Mouse (Mus musculus): Measurements from ENCODE around the gene Akap10. TPM values are rescaled to one million over a fixed set of nuclear protein-coding genes. Genes with fewer than 3 reads are reported as not detected.
"Not testable (repeated sequence)": the region's sequence is repeated elsewhere in the genome, so short reads cannot be mapped to it uniquely, and the experiment has no call there.

The Akap10 gene
- polyA plus RNA-seq, 1 experiment: 17.9 TPM

GRCm38 (mm10) chr11:61930640-61931586 is 861 bp upstream of the Akap10 start:
- DNase-seq (ENCODE audit: low spot score): no peak

- DNase-seq (ENCODE audit: low spot score): no peak
Measured at GRCm38 (mm10) chr11:61929323-61930097, 542 bp downstream of the Akap10 start.

- no peak for DNase-seq (ENCODE audit: low spot score)
Measured at GRCm38 (mm10) chr11:61923309-61923708, 6.7 kb downstream of the Akap10 start.

GRCm38 (mm10) chr11:61919702-61920101 is 10.3 kb downstream of the Akap10 start:
- no peak for DNase-seq (ENCODE audit: low spot score)

DNA sequence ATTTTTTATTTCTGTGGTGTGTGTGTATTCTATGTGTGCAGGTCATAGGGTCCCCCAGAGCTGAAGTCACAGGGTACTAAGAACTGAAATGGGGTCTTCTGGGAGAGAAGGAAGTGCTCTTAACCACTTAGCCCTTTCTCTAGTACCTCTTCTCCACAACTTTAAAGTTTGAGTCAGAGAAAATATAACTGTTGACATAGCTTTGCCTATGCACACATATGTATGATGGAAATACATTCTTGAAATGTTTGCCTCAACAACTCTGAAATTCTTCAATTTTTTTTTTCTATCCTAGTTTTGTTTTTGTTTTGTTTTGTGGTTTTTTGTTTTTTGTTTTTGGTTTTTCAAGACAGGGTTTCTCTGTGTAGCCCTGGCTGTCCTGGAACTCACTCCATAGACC is 21.7 kb downstream of the Akap10 start:
- no peak for DNase-seq (ENCODE audit: low spot score)

DNA sequence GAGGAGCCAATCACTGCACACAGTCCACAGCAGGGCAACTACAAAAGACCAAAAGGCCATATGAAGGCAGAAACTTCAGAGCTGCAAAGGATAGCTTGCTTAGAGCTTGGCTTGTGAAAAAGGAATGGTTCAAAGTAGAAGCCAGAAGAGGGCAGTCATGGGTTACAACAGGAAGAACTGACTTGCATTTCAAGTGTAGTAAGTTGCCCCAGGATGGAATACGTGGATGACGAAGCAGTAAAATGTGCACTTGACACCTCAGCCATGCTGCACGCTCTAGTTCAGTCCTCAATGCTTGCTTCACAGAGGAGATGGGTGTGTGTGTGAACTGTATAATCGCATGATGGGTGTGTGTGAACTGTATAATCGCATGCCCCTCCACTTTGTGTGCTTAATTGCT is 47.9 kb downstream of the Akap10 start:
- no peak for DNase-seq (ENCODE audit: low spot score)

DNA sequence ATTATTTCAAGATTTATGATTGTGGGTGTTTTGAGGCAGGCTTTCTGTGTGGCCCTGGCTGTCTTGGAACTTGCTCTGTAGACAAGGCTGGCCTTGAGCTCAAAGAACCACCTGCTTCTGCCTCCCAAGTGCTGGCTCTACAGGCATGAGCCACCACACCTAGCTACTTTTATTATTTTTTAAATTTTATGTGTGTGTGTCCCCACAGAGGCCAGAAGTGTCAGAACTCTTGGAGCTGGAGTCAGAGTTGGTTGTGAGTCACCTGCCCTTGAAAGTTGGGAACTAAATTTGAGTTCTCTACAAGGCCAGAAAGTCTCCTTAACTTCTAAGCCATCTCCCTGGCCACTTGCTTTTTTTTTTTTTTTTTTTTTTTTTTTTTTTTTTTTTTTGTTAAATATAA is 50.1 kb downstream of the Akap10 start:
- no peak for DNase-seq (ENCODE audit: low spot score)

- DNase-seq (ENCODE audit: low spot score): no peak
Measured at GRCm38 (mm10) chr11:61871881-61872280, 58.2 kb downstream of the Akap10 start.

- no peak for DNase-seq (ENCODE audit: low spot score)
Measured at GRCm38 (mm10) chr11:61866856-61867255, 63.2 kb downstream of the Akap10 start.

- DNase-seq (ENCODE audit: low spot score): no peak
Measured at GRCm38 (mm10) chr11:61861781-61862547, 68.1 kb downstream of the Akap10 start.

DNA sequence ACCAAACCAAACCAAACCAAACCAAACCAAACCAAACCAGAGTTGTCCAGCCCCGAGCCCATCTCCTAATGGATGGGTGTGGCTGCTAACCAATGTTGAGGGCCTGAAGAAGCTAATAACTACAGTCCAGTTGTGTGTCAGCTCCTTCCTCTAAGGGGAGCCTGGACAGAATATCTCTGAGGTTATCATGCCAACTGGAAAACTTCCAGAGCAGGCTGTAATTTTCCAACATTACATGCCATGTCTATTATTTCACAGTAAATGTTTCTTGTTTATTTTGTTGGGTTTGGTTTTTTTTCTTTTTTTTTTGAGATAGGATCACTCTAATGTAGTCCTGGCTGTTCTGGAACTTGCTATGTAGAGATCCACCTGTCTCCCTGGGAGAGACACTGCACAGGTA is 70.7 kb downstream of the Akap10 start:
- no peak for DNase-seq (ENCODE audit: low spot score)

DNA sequence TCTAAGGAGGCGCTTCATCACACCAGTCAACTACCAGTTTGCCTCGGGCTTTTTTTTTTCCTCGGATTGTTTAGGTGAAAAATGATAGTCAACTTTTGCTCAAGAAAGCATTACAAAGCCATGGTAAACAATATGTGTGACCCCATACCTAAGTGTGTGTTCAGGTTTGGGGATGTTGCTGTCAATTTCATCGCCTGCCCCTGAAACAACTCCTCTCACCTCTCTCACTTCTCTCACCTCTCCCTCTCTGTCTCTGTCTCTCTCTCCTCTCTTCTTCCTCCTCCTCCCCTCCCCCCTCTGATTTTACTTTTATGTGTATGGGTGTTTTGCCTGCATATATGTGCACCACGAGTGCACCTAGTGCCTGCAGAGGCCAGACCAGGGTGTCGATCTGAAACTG is 74.5 kb downstream of the Akap10 start:
- DNase-seq (ENCODE audit: low spot score): no peak

DNA sequence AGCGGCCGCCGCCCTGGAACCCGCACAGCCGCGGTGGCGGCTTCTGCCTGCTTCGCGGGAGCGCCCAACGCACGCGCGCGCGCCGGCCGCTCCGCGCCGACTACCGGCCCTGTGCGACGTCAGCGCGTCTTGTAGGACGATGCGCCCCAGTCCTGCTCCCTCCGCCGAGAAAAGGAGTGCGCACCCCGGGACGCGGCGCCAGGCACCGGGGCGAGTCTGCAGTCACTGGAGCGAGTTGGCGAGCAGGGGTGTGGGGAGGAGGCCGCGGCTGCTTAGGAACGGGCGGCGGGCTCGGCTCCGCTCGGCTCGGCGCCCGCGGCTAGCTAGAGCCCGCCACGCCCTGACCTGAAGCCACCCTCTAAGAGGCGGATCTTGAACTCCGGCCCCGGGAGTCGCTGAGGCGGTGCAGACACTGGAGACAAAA is 75.1 kb downstream of the Akap10 start, which contains the start of gene Ulk2:
Gene Ulk2 (minus strand): TSS at position 86 of the 424 bp plus-strand sequence.
- peak; percentile 92 for DNase-seq (ENCODE audit: low spot score)

DNA sequence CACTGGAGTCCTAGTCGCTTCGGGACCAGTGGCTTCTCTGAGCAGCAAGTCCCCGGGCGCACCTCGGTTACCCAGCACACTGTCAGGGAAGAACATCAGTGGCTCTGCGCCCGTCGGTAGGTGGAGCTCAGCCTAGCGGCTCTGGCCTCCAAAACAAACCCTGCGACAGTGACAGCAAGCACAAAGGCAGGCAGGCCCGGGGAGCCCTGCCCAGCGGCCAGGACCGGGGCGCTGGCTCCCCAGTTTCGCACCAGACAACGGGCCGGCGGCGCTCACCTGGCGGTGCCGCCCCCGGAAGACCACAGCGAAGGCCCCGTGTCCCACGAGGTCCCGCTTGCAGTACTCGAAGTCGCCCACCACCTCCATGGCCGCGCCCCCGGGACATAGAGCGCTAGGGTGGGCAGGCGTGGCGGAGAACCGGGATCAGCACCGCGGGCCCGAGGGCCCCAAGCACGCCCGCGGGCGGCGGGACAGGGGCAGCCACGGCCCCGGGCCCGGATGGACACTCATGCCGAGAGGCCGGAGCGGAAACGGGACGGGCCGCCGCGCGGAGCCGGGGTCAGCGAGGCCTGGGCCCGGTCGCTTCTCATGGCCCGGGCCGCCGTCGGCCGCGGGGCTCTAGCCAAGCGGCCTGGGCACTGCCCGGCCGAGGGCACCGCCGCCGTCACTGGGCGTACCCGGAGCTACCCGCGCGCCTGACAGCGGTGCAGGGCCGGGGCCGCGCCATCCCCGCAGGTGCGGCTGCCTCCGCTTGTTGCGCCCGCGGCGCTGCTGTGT is 75.7 kb downstream of the Akap10 start:
- peak; percentile 75 for DNase-seq (ENCODE audit: low spot score)

DNA sequence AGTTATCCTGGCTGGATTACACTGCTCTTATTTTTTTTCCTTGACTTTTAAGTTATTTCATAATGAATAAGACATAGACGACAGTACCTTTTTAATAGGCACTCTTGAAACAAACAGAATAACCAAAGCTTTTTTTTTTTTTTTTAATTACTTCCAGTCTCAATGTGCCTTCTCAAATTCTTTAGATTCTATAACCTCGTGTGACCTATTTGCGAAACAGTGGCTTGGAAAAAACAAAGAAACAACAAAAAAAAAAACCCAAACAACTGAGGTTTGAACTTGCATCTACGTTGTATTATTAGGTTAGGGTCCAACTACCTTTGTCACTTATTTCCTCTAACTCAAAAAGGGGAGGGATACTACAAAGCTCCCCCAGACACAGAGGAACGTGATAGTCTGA is 76.4 kb downstream of the Akap10 start:
- no peak for DNase-seq (ENCODE audit: low spot score)

DNA sequence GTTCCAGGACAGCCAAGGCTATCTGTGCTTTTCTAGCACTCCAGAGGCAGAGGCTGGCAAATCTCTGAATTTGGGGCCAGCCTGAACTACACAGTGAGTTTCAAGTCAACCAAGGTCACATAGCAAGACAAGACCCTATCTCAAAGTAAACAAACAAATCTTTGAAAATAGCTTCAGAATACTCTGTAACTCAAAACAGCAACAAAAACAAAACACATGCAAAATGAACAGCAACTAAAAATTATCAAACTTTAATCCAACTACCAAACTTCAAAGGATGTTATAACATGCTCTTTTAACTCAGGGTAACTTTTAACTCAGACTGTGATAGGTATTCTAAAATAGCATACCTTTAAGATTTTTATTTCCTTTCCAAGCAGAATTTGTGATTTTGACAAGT is 77.1 kb downstream of the Akap10 start:
- no peak for DNase-seq (ENCODE audit: low spot score)

DNA sequence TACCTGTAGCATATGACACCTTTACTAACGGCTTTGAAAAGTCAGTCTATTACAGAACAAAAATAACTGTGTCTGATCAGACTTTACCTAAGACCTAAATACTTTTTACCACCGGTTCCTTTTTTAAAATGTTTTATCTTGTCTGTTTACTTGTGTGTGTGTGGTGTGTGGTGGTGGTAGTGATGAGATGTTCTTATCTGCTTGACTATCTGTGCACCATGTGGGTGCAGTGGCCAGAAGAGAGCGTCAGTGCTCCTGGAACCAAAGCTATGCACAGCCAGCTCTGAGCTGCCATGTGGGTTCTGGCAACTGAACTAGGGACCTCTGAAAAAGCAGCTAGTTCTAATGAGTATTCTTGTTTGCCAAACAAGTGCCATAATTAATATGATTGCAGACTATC is 78.9 kb downstream of the Akap10 start:
- no peak for DNase-seq (ENCODE audit: low spot score)

- not testable (repeated sequence) for DNase-seq (ENCODE audit: low spot score)
Measured at GRCm38 (mm10) chr11:61840663-61841062, 89.4 kb downstream of the Akap10 start.

- no peak for DNase-seq (ENCODE audit: low spot score)
Measured at GRCm38 (mm10) chr11:61839940-61840339, 90.1 kb downstream of the Akap10 start.

- DNase-seq (ENCODE audit: low spot score): no peak
Measured at GRCm38 (mm10) chr11:61839182-61839581, 90.9 kb downstream of the Akap10 start.

Data from urinary bladder, adult 2 months (tissue).